Mouse (Mus musculus) heart, adult 9 months (tissue): Measurements from ENCODE around the gene Zfp992.
"Not testable (repeated sequence)": the region's sequence is repeated elsewhere in the genome, so short reads cannot be mapped to it uniquely, and the experiment has no call there.

Experiments used
- DNase-seq, 2 experiments: peaks; one replicate each; pipeline ENCODE4 v3.0.0; 2022; ENCODE audit warnings: low spot score in 2 of 2

Gene Zfp992

GRCm38 (mm10) chr4:146474716-146475676 is 26.2 kb downstream of the Zfp992 start:
- DNase-seq: not testable (repeated sequence)

- DNase-seq: not testable (repeated sequence)
Measured at GRCm38 (mm10) chr4:146476260-146476659, 27.4 kb downstream of the Zfp992 start.

GRCm38 (mm10) chr4:146476959-146477358 is 28.1 kb downstream of the Zfp992 start:
- DNase-seq: not testable (repeated sequence)

- not testable (repeated sequence) for DNase-seq
Measured at GRCm38 (mm10) chr4:146480376-146481096, 31.7 kb downstream of the Zfp992 start.

- not testable (repeated sequence) for DNase-seq
Measured at GRCm38 (mm10) chr4:146482546-146482945, 33.7 kb downstream of the Zfp992 start.

GRCm38 (mm10) chr4:146483571-146484280 is 34.9 kb downstream of the Zfp992 start:
- not testable (repeated sequence) for DNase-seq

- not testable (repeated sequence) for DNase-seq
Measured at GRCm38 (mm10) chr4:146484676-146485075, 35.9 kb downstream of the Zfp992 start.

GRCm38 (mm10) chr4:146485183-146485939 is 36.5 kb downstream of the Zfp992 start:
- not testable (repeated sequence) for DNase-seq

- not testable (repeated sequence) for DNase-seq
Measured at GRCm38 (mm10) chr4:146486753-146487152, 37.9 kb downstream of the Zfp992 start.

GRCm38 (mm10) chr4:146489196-146489595 is 40.4 kb downstream of the Zfp992 start:
- not testable (repeated sequence) for DNase-seq

- not testable (repeated sequence) for DNase-seq
Measured at GRCm38 (mm10) chr4:146491993-146492392, 43.2 kb downstream of the Zfp992 start.

GRCm38 (mm10) chr4:146492439-146492838 is 43.6 kb downstream of the Zfp992 start:
- no peak for DNase-seq

GRCm38 (mm10) chr4:146492851-146493250 is 44.0 kb downstream of the Zfp992 start:
- DNase-seq: no peak

- DNase-seq: not testable (repeated sequence)
Measured at GRCm38 (mm10) chr4:146493319-146493907, 44.6 kb downstream of the Zfp992 start.

- DNase-seq: no peak
Measured at GRCm38 (mm10) chr4:146494980-146495379, 46.2 kb downstream of the Zfp992 start.

- DNase-seq: not testable (repeated sequence)
Measured at GRCm38 (mm10) chr4:146497695-146498275, 49.0 kb downstream of the Zfp992 start.

GRCm38 (mm10) chr4:146501727-146502126 is 52.9 kb downstream of the Zfp992 start, which contains the start of gene Zfp981:
Gene Zfp981, plus strand, starts transcription at chr4:146502027.
- DNase-seq: not testable (repeated sequence)

- DNase-seq: not testable (repeated sequence)
Measured at GRCm38 (mm10) chr4:146509029-146509428, 60.2 kb downstream of the Zfp992 start.

GRCm38 (mm10) chr4:146511871-146512270 is 63.0 kb downstream of the Zfp992 start:
- DNase-seq: not testable (repeated sequence)

GRCm38 (mm10) chr4:146516474-146516873 is 67.7 kb downstream of the Zfp992 start:
- DNase-seq: no peak
